Mouse (Mus musculus) MEL (cell line): ENCODE data around the gene Rassf3. TPM values are rescaled to one million over a fixed set of nuclear protein-coding genes. Genes with fewer than 3 reads are reported as not detected.

Source experiments
- DNase-seq: peaks from one replicate; pipeline ENCODE4 v3.0.0; 2011; ENCODE audit warnings: low read depth, low spot score
- H3K27ac ChIP-seq: 2 replicates; pipeline ENCODE4 v1.5.1; 2012; ENCODE audit warnings: low read depth, mild to moderate bottlenecking, control low read depth, low read length, moderate library complexity; ENCODE audit not compliant: control insufficient read depth
- H3K27me3 ChIP-seq, 2 experiments: fragments of 150-350 bp in 1 of 2; sonication (generic) in 1 of 2; 2 replicates each; pipeline ENCODE4 v1.6.1; 2012; ENCODE audit warnings: low read length in 2 of 2, mild to moderate bottlenecking in 2 of 2, improper control_type of control experiment in 1 of 2, moderate library complexity in 1 of 2; ENCODE audit not compliant: insufficient read depth in 2 of 2, control insufficient read depth in 1 of 2
- H3K36me3 ChIP-seq, 2 experiments: 2 replicates each; pipeline ENCODE4 v1.6.1; 2012 to 2014; ENCODE audit warnings: low read length in 2 of 2, improper control_type of control experiment in 1 of 2, inconsistent platforms in 1 of 2, mild to moderate bottlenecking in 1 of 2; ENCODE audit not compliant: insufficient read depth in 2 of 2, control insufficient read depth in 1 of 2
- H3K4me1 ChIP-seq, 2 experiments: fragments of 150-350 bp in 1 of 2; sonication (generic) in 1 of 2; 2 replicates each; pipeline ENCODE4 v1.6.1; 2012; ENCODE audit warnings: low read length in 2 of 2, improper control_type of control experiment in 1 of 2, mild to moderate bottlenecking in 1 of 2; ENCODE audit not compliant: insufficient read depth in 2 of 2, control insufficient read depth in 1 of 2
- H3K4me3 ChIP-seq, 2 experiments: fragments of 150-350 bp in 1 of 2; sonication (generic) in 1 of 2; 2 replicates each; pipeline ENCODE4 v1.5.1; 2012; ENCODE audit warnings: low read depth in 2 of 2, low read length in 2 of 2, mild to moderate bottlenecking in 2 of 2, moderate library complexity in 2 of 2, control low read depth in 1 of 2, improper control_type of control experiment in 1 of 2; ENCODE audit not compliant: control insufficient read depth in 1 of 2, insufficient read depth in 1 of 2
- H3K79me2 ChIP-seq: 2 replicates; pipeline ENCODE4 v1.6.1; 2012; ENCODE audit warnings: mild to moderate bottlenecking, low read length, moderate library complexity; ENCODE audit not compliant: control insufficient read depth, poor library complexity, insufficient read depth
- H3K9ac ChIP-seq: 2 replicates; pipeline ENCODE4 v1.6.1; 2012; ENCODE audit warnings: low read depth, mild to moderate bottlenecking, control low read depth, low read length, moderate library complexity; ENCODE audit not compliant: control insufficient read depth, poor library complexity, severe bottlenecking
- H3K9me3 ChIP-seq: fragments of 150-350 bp; sonication (generic); replicated peaks from 2 replicates; pipeline ENCODE4 v1.6.1; 2012; ENCODE audit warnings: mild to moderate bottlenecking, low read length, improper control_type of control experiment, moderate library complexity; ENCODE audit not compliant: insufficient read depth
- CHD1 ChIP-seq: IDR thresholded peaks from 2 replicates; pipeline ENCODE4 v1.6.1; 2012; ENCODE audit warnings: low read depth, mild to moderate bottlenecking, inconsistent platforms, low read length, improper control_type of control experiment
- CHD2 ChIP-seq: IDR thresholded peaks from 2 replicates; pipeline ENCODE4 v1.6.1; 2011; ENCODE audit warnings: low read length, improper control_type of control experiment
- CTCF ChIP-seq, 3 experiments: IDR thresholded peaks in 2 of 3; conservative IDR thresholded peaks in 1 of 3; 2 replicates each; pipeline ENCODE4 v1.5.1; 2011 to 2012; ENCODE audit warnings: low read length in 3 of 3, low read depth in 2 of 3, mild to moderate bottlenecking in 2 of 3, improper control_type of control experiment in 1 of 3, inconsistent platforms in 1 of 3, mixed read lengths in 1 of 3, moderate library complexity in 1 of 3; ENCODE audit not compliant: control insufficient read depth in 1 of 3, insufficient read depth in 1 of 3, poor library complexity in 1 of 3, severe bottlenecking in 1 of 3
- ELF1 ChIP-seq: IDR thresholded peaks from 2 replicates; pipeline ENCODE4 v1.6.1; 2014; ENCODE audit warnings: low read depth, mild to moderate bottlenecking, inconsistent platforms, low read length, improper control_type of control experiment, moderate library complexity
- JUND ChIP-seq: IDR thresholded peaks from 2 replicates; pipeline ENCODE4 v1.6.1; 2011; ENCODE audit warnings: low read depth, mild to moderate bottlenecking, improper control_type of control experiment, low read length
- KAT2A ChIP-seq: conservative IDR thresholded peaks from 2 replicates; pipeline ENCODE4 v1.6.1; 2012; ENCODE audit warnings: low read depth, low read length, improper control_type of control experiment, inconsistent platforms
- MAFK ChIP-seq: IDR thresholded peaks from 2 replicates; pipeline ENCODE4 v1.6.1; 2011; ENCODE audit warnings: low read depth, mild to moderate bottlenecking, low read length, improper control_type of control experiment, borderline replicate concordance
- MYB ChIP-seq: IDR thresholded peaks from 2 replicates; pipeline ENCODE4 v1.6.1; 2011; ENCODE audit warnings: mild to moderate bottlenecking, low read depth, low read length, improper control_type of control experiment
- NRF1 ChIP-seq: IDR thresholded peaks from 2 replicates; pipeline ENCODE4 v1.6.1; 2014; ENCODE audit warnings: low read depth, mild to moderate bottlenecking, inconsistent platforms, low read length, improper control_type of control experiment, moderate library complexity; ENCODE audit not compliant: poor library complexity, insufficient read depth, severe bottlenecking
- POLR2AphosphoS5 ChIP-seq: IDR thresholded peaks from 2 replicates; pipeline ENCODE4 v1.6.1; 2012; ENCODE audit warnings: low read depth, borderline replicate concordance, mild to moderate bottlenecking, inconsistent platforms, low read length, moderate library complexity, mixed read lengths
- RAD21 ChIP-seq: IDR thresholded peaks from 2 replicates; pipeline ENCODE4 v1.6.1; 2011; ENCODE audit warnings: mild to moderate bottlenecking, low read depth, low read length, improper control_type of control experiment
- RCOR1 ChIP-seq: IDR thresholded peaks from 2 replicates; pipeline ENCODE4 v1.6.1; 2012; ENCODE audit warnings: low read depth, mild to moderate bottlenecking, inconsistent platforms, low read length, improper control_type of control experiment
- SIN3A ChIP-seq: IDR thresholded peaks from 2 replicates; pipeline ENCODE4 v1.6.1; 2012; ENCODE audit warnings: low read length, improper control_type of control experiment, inconsistent platforms
- TBP ChIP-seq: IDR thresholded peaks from 2 replicates; pipeline ENCODE4 v1.8.0; 2011; ENCODE audit warnings: low read depth, low read length, improper control_type of control experiment
- TCF12 ChIP-seq: IDR thresholded peaks from 2 replicates; pipeline ENCODE4 v1.6.1; 2014; ENCODE audit warnings: low read depth, mild to moderate bottlenecking, inconsistent platforms, low read length, improper control_type of control experiment, moderate library complexity
- UBTF ChIP-seq: IDR thresholded peaks from 2 replicates; pipeline ENCODE4 v1.6.1; 2012; ENCODE audit warnings: low read depth, mild to moderate bottlenecking, inconsistent platforms, low read length, improper control_type of control experiment, moderate library complexity, borderline replicate concordance; ENCODE audit not compliant: insufficient read depth
- polyA plus RNA-seq, 2 experiments: library from polyadenylated mRNA; stranded (reverse) in 1 of 2; unstranded in 1 of 2; fragments of >175 nt in 1 of 2; fragments of >200 nt in 1 of 2; gene quantifications; 2 replicates each; pipeline versions ENCODE4 v1.2.1 to v1.2.4; 2012; ENCODE audit warnings: low replicate concordance in 2 of 2, low read depth in 1 of 2; ENCODE audit not compliant: insufficient read length in 2 of 2, insufficient read depth in 1 of 2, missing spikeins in 1 of 2
- total RNA-seq: library from RNA; depleted of rRNA; stranded (reverse); fragments of 300-350 nt; gene quantifications from 2 replicates; pipeline ENCODE4 v1.2.3, GENCODE M21; 2012

Gene Rassf3
- total and polyA plus RNA-seq, 3 experiments: 9.2 to 15.8 TPM; not detected in 1

- H3K36me3 ChIP-seq: no peaks in the 10 kb centered on the region
- H3K4me3 ChIP-seq: no peak overlapping the region
- no peaks in the 10 kb centered on the region for H3K79me2 ChIP-seq
- no peaks in the 10 kb centered on the region for H3K9me3 ChIP-seq
- no peak for DNase-seq
- no peaks in the 10 kb centered on the region for H3K27me3 ChIP-seq
- H3K27ac ChIP-seq: no peak overlapping the region
- H3K4me1 ChIP-seq: no peaks in the 10 kb centered on the region
- TF ChIP-seq MYB: no peak
- no peak for TF ChIP-seq ELF1
- no peak for TF ChIP-seq SIN3A
- no peak for TF ChIP-seq POLR2AphosphoS5
- TF ChIP-seq JUND: no peak
- TF ChIP-seq KAT2A: no peak
- no peak for TF ChIP-seq CHD1
- no peak for TF ChIP-seq RAD21
- TF ChIP-seq CHD2: no peak
- no peak for TF ChIP-seq UBTF
- no peak overlapping the region for H3K9ac ChIP-seq
Measured at GRCm38 (mm10) chr10:121424455-121424854, 51.7 kb downstream of the Rassf3 start.

- TF ChIP-seq POLR2AphosphoS5 (no peak), TCF12 (no peak), RAD21 (no peak), NRF1 (no peak), TBP (no peak), MAFK (no peak), RCOR1 (no peak), CTCF (IDR thresholded peaks at IDR 0.05 in 2 of 3, conservative IDR thresholded peaks at IDR 0.05 in 1 of 3; ENCODE audit: control insufficient read depth in 1 of 3, insufficient read depth in 1 of 3, low read depth in 2 of 3, low read length in 3 of 3, poor library complexity in 1 of 3, severe bottlenecking in 1 of 3) (no peak)
- no peak overlapping the region for H3K27ac ChIP-seq
Measured at GRCm38 (mm10) chr10:121423541-121424349, 52.4 kb downstream of the Rassf3 start.

More at GRCm38 (mm10) chr10:121423541-121424349, 52.4 kb downstream of the Rassf3 start:
- DNase-seq: no peak
- H3K9me3 ChIP-seq: no peaks in the 10 kb centered on the region
- H3K79me2 ChIP-seq: no peaks in the 10 kb centered on the region
- no peaks in the 10 kb centered on the region for H3K4me1 ChIP-seq
- H3K27me3 ChIP-seq: no peaks in the 10 kb centered on the region
- H3K36me3 ChIP-seq: no peaks in the 10 kb centered on the region
- H3K9ac ChIP-seq: no peak overlapping the region
- no peak overlapping the region for H3K4me3 ChIP-seq
